Mouse (Mus musculus) v-Abl transformed pro-B cells (cell line): ENCODE data around the gene Mtus2.

ENCODE experiments used
- in situ Hi-C, 2 experiments: fragments of 400-800 bp; cut with MboI; formaldehyde crosslinking; loops; one replicate each; pipeline ENCODE4 v1.15.1; 2025; ENCODE audit not compliant: unreplicated experiment in 2 of 2

Gene Mtus2

DNA sequence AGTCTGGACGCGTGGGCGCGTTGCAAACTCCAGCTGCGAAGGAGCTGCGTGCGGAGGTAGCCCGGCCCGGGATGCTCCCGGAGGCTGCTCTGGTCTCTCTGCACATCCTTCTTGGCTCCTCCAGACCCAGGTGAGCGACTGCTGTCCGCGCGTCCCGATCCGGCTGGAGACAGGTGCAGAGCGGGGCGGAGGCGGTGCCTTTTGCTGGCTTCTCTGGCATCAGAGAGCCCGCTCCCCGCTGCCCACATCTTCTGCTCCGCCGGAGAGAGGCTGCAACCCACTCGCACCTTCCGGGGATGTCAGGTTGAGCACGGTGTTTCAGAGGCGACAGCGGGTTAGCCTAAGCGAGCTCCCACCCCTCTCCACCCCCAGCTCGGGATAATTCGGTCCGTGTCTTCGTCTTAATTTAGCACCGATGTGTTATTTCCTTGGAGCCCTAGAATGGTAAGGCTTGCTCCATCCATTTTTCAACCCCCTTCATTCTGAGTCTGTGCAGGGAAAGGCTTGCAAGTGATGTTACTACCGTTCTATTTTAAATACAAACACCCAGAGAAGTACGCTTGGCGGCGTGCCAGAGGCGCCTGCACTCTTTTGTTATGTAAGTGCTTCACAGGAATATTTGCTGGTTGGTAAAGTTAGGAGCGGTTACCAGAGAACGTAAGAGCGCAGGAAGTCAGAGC is 612 bp downstream of the Mtus2 start:
- in situ Hi-C loops: no loop called here

- in situ Hi-C loops: no loop called here
Observed at GRCm38 (mm10) chr5:147958552-147958951, 1.4 kb downstream of the Mtus2 start.

DNA sequence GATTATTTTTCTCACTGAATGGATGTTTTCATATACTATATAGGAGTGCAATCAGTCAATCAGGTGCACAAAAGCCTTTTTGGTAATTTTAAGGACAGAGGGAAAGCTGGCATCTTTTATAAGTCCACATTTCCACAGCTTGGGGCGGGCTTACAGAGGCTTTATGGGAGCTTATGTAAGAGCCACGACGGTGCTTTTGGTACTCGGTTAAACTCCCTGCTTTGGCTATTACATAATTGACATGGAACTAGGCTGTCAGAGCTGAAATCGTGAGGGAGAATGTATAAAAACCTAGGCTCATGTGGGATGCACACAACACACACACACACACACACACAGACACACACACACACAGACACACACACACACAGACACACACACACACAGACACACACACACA is 2.0 kb downstream of the Mtus2 start:
- in situ Hi-C loops: no loop called here

DNA sequence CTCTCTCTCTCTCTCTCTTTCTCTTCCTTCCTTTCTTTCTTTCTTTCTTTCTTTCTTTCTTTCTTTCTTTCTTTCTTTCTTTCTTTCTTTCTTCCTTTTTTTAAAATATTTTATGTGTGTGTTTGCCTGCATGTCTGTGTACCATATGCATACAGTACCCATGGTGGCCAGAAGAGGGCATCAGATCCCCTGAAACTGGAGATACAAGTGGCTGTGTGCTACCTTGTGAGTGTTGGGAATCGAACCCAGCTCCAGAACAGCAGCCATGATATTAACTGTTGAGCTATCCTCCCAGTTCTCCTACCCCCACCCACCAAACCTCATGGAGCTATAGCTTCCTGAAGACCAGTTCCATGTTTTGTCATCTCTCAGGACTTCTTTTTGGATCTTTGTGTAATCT is 3.7 kb downstream of the Mtus2 start:
- in situ Hi-C loops: no loop called here

DNA sequence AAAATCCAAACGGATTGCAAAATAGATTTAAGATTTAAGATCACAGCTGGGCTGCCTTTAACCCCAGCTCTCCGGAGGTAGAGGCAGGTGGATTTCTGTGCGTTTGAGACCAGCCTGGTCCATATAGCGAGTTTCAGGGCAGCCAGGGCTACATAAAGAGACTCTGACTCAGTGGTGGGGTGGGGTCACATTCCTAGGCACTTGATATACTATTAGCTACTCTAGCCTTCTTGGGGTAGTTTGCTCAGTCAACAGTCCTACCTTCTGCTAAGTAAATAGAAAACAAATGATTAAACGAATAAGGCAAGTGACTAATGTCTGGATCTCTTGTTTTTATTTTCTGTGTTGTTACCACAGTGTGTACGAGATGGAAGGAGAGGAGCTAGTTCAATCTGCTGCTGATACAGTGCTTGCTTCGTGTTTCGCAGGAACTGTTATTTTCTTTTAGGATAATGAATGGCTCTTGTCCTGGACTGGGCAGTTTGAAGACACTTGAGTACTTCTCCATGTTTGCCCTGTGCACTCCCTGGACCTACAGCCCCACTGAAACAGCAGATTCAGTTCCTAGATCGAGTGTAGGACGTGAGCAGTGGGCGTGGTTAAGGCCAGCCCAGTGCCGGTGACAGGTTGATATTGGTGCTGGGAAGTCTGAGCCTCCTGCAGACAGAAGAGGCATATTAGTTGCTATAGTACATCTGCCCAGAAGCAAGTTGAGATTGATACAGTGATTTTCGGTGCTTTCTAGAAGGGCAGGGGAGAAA is 6.9 kb downstream of the Mtus2 start:
- in situ Hi-C loops: no loop called here

- in situ Hi-C loops: no loop called here
Observed at GRCm38 (mm10) chr5:147964776-147965175, 7.7 kb downstream of the Mtus2 start.

DNA sequence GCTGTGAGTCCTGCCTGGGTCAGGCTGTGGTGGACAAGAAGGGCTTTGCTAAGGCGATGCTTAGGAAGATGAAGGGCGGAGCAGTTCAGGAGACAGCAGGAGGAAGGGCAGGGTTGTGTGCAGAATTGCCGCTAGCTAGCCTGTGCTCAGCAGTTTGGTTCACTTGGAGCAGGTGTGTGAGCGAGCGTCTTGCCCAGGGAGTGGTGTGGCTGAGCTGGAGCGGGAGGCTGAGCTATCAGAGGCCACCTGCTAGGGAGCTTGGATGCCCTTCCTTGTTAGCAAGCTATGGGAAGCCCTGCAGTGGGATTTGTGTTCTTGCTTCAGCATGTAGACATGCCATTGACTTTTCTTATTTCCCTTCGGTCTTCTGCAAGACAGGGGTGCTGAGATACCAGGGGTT is 9.5 kb downstream of the Mtus2 start:
- in situ Hi-C loops: no loop called here

GRCm38 (mm10) chr5:147969566-147969965 is 12.4 kb downstream of the Mtus2 start:
- in situ Hi-C loops: no loop called here

- in situ Hi-C loops: no loop called here
Observed at GRCm38 (mm10) chr5:147976001-147976400, 18.9 kb downstream of the Mtus2 start.

GRCm38 (mm10) chr5:147980606-147981005 is 23.5 kb downstream of the Mtus2 start:
- in situ Hi-C loops: no loop called here

DNA sequence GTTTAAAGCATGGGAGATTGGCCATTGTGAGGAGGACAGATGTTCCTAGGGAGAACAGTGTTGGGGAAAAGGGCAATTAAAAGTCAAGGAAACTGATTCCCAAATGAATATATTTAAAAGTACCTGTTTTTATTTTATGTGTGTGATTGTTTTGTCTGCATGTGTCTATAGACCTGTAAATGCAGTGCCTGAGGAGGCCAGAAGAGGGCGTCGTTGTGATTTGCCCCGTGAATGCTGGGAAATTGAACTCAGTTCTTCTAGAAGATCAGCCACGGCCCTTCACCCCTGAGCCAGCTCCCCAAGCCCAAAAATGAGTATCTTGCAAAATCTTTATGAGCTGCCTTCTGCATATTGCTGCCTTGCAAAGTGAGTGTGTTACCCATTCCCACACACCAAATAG is 33.2 kb downstream of the Mtus2 start:
- in situ Hi-C loops: no loop called here

DNA sequence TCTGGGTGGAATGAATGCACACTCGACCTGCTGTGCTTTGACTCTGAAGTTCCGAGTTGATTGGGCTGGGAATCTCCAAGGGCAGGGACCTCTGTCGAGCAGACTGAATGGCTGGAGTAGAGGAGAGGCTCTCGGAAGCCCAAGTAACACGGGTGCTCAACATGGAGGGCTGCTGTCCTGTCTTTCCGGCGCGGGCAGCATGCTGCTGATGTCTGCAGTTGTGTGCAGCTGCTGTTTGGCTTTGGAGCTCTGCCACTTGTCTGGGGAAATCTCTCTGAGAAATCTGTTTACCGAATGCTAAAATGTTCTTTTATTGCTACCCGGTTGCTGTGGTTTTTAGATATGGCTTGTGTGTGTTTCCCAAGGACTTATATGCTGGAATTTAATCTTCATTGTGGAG is 33.7 kb downstream of the Mtus2 start:
- in situ Hi-C loops: no loop called here

DNA sequence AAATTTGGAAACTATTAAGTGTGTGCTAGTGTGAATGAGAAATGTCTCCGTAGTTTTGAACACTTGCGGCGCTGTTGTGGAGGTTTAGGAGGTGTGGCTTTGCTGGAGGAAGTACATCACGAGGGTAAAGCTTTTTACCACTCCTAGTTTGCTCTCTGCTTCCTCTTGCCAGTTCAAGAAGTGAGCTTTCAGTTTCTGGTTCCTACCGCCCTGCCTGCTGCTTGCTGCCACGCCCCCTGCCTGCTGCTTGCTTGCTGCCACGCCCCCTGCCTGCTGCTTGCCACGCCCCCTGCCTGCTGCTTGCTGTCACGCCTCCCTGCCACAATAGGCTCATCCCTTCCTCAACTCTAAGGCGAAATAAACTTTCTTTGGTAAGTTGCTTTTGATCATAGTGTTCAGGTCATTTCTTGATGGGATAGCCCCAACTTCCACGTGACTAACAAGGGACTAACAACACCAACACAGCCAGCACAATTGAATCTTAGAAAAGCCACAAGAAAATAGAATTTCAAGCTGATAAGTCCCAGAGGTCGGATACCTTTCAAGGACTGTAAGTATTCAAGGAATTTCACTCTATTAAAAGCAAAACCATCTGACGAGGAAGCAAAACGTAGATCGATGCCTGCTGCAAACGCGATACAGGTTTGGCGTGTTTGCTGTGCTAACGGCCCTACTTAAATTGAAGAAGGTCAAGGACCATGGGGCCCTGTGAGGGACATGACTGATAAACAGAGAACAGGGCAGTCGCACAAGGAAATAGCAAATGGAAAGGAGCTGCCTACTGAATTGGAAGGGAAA is 35.7 kb downstream of the Mtus2 start:
- in situ Hi-C loops: no loop called here

GRCm38 (mm10) chr5:148005263-148005662 is 48.1 kb downstream of the Mtus2 start:
- in situ Hi-C loops: no loop called here

- in situ Hi-C loops: no loop called here
Observed at GRCm38 (mm10) chr5:148012156-148012555, 55.0 kb downstream of the Mtus2 start.

GRCm38 (mm10) chr5:148014133-148014854 is 57.2 kb downstream of the Mtus2 start:
- in situ Hi-C loops: no loop called here

- in situ Hi-C loops: no loop called here
Observed at GRCm38 (mm10) chr5:148015383-148015782, 58.3 kb downstream of the Mtus2 start.

DNA sequence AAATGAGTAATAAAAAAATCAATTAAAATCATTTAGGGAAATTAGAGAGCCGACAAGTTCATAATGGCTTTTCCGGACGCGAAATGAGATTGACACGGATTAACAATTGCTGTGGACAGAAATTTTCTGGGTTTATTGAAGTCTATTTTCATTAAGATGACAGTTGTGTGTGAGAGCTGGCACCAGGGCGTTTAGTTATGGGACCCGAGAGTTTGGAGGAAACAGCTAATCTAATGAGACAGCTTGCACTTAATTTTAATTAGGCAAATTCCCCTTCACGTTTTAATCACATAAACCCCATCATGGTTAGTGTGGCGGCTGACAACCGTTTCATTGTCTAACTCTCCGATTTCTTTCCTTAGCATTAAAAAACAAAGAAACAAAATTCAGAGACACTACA is 60.3 kb downstream of the Mtus2 start:
- in situ Hi-C loops: no loop called here

- in situ Hi-C loops: no loop called here
Observed at GRCm38 (mm10) chr5:148022784-148023183, 65.7 kb downstream of the Mtus2 start.

DNA sequence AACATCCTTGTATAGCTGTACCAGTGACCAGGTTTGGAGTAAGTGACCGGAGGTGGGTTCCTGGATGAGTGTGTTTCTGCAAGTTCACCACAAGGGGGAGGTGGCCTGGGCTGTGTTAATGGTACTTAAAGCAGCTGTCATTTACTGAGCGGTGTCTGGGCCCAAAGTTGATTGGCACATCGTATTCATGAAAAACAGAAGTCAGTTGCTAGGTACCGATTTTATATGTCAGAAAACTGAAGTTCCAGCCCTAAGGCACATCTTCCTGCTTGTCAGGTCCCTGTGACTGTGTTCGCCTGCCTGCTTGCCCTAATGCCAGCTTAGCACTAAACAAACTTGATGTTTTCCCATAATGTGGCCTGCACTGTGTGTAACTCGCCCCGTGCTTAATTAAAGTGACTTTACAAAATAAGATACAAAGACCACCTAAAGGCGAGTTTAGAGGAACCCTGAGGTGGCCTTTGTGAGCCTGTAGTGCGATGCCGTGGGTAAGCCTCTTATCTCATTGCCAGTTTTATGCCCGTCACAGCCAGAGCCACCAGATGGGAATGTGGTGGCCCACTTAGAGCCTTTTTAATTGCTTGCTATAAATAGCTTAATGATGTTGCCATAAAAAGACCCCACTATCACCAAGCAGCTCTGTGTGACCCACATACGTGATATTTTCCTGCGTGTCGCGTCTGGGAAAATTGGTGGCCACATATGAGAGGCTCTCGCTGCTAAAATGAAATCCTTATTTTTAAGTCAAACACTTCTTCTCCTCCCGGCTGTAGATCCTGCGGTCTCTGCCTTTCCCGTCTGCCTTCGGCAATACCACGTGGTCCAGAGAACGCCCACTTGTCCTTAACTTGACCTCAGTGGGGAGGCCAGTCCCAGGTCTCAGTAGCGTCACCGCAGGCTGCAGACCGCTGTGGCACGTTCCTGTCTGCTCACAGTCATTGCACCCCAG is 69.6 kb downstream of the Mtus2 start:
- in situ Hi-C loops: no loop called here
